1 mouse cellular context compared by ENCODE assay signal in the genomic region with DNA sequence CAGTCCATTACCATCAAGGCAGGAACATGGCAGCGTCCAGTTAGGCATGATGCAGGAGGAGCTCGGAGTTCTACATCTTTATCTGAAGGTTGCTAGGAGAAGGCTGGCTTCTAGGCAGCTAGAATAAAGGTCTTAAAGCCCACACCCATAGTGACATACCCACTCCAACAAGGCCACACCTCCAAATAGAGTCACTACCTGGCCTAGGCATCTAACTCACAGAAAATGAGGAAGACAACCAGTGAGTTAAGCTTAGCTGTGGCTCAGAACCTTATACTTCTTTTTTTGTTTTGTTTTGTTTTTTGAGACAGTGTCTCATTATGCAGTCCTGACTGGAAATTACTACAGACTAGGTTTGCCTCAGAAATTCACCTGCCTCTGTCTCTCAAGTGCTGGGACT.
TF ChIP-seq lines count a peak whose summit lies in the region.

No protein-coding gene starts in this region.

TF ChIP-seq in MEL, 35 proteins besides CTCF, POLR2A, EP300 and RAD21:
- TF ChIP-seq NRF1 (IDR thresholded peaks at IDR 0.05; ENCODE audit: insufficient read depth, low read depth, low read length, poor library complexity, severe bottlenecking): no peak
- no peak for TF ChIP-seq JUND (IDR thresholded peaks at IDR 0.05; ENCODE audit: low read depth, low read length)
- no peak for TF ChIP-seq ZC3H11A (IDR thresholded peaks at IDR 0.05; ENCODE audit: low read depth, low read length)
- TF ChIP-seq USF2 (IDR thresholded peaks at IDR 0.05; ENCODE audit: borderline replicate concordance in 1 of 2, insufficient read depth in 1 of 2, low read depth in 1 of 2, low read length in 2 of 2): no peak
- no peak for TF ChIP-seq CHD2 (IDR thresholded peaks at IDR 0.05; ENCODE audit: low read length)
- no peak for TF ChIP-seq TAL1 (IDR thresholded peaks at IDR 0.05; ENCODE audit: low read length)
- TF ChIP-seq ZMIZ1 (IDR thresholded peaks at IDR 0.05; ENCODE audit: low read depth, low read length): no peak
- TF ChIP-seq MXI1 (IDR thresholded peaks at IDR 0.05; ENCODE audit: low read depth, low read length): no peak
- TF ChIP-seq GABPA (IDR thresholded peaks at IDR 0.05; ENCODE audit: low read depth, low read length): no peak
- TF ChIP-seq TCF12 (IDR thresholded peaks at IDR 0.05; ENCODE audit: low read depth, low read length): no peak
- TF ChIP-seq GATA1 (IDR thresholded peaks at IDR 0.05; ENCODE audit: low read depth, low read length): no peak
- TF ChIP-seq HCFC1 (IDR thresholded peaks at IDR 0.05; ENCODE audit: low read depth, low read length): no peak
- no peak for TF ChIP-seq MAX (IDR thresholded peaks at IDR 0.05; ENCODE audit: low read length)
- TF ChIP-seq ELF1 (IDR thresholded peaks at IDR 0.05; ENCODE audit: low read depth, low read length): no peak
- no peak for TF ChIP-seq ZKSCAN1 (IDR thresholded peaks at IDR 0.05; ENCODE audit: low read depth, low read length)
- no peak for TF ChIP-seq KAT2A (conservative IDR thresholded peaks at IDR 0.05; ENCODE audit: low read depth, low read length)
- no peak for TF ChIP-seq TBP (IDR thresholded peaks at IDR 0.05; ENCODE audit: low read depth, low read length)
- no peak for TF ChIP-seq NELFE (IDR thresholded peaks at IDR 0.05; ENCODE audit: low read depth, low read length)
- no peak for TF ChIP-seq USF1 (IDR thresholded peaks at IDR 0.05; ENCODE audit: low read depth, low read length)
